Mouse (Mus musculus) embryonic fibroblast, embryonic 13.5 days (primary cell): ENCODE results near the gene Gm13289. TPM values are rescaled to one million over a fixed set of nuclear protein-coding genes. Genes with fewer than 3 reads are reported as not detected.
"Not testable (repeated sequence)": the region's sequence is repeated elsewhere in the genome, so short reads cannot be mapped to it uniquely, and the experiment has no call there.

Experiments
- H3K27ac ChIP-seq: 2 replicates; pipeline ENCODE4 v1.5.1; 2012; ENCODE audit warnings: low read length, control low read depth, inconsistent platforms; ENCODE audit not compliant: insufficient read depth
- H3K4me1 ChIP-seq: 2 replicates; pipeline ENCODE4 v1.6.1; 2011; ENCODE audit warnings: low read length; ENCODE audit not compliant: control insufficient read depth, insufficient read depth
- H3K4me3 ChIP-seq: 2 replicates; pipeline ENCODE4 v1.5.1; 2011; ENCODE audit warnings: mild to moderate bottlenecking, control low read depth, low read length; ENCODE audit not compliant: insufficient read depth
- CTCF ChIP-seq: IDR thresholded peaks from 2 replicates; pipeline ENCODE4 v1.5.1; 2011; ENCODE audit warnings: mild to moderate bottlenecking, control low read depth, low read length, moderate library complexity, borderline replicate concordance; ENCODE audit not compliant: insufficient read depth
- POLR2A ChIP-seq: IDR thresholded peaks from 2 replicates; pipeline ENCODE4 v1.6.1; 2011; ENCODE audit warnings: low read depth, mild to moderate bottlenecking, control low read depth, low read length, moderate library complexity
- polyA plus RNA-seq: library from polyadenylated mRNA; stranded (reverse); fragments of >200 nt; gene quantifications from 2 replicates; pipeline ENCODE4 v1.2.4, GENCODE M21; 2011; ENCODE audit warnings: low read depth; ENCODE audit not compliant: missing spikeins, insufficient read length

Gm13289 gene
- polyA plus RNA-seq = not detected in 2 replicates

GRCm38 (mm10) chr4:88776622-88777021, at the start of gene Gm13289:
Gene Gm13289 (plus strand): TSS chr4:88776922.
- not testable (repeated sequence) for H3K27ac ChIP-seq, H3K4me3 ChIP-seq, H3K4me1 ChIP-seq

GRCm38 (mm10) chr4:88727324-88727723, 49.4 kb upstream of the Gm13289 start:
- no peaks in the 10 kb centered on the region for H3K4me1 ChIP-seq
- no peak overlapping the region for H3K4me3 ChIP-seq
- TF ChIP-seq POLR2A = no peak
- 0 out of 2 replicates have a peak, but pooled peaks have one; percentile 26 for TF ChIP-seq CTCF
- H3K27ac ChIP-seq = no peak overlapping the region

GRCm38 (mm10) chr4:88738480-88738879, 38.2 kb upstream of the Gm13289 start:
- H3K27ac ChIP-seq = no peak overlapping the region
- peak; percentile 62; the same call in 1 of the 2 replicates for TF ChIP-seq CTCF
- TF ChIP-seq POLR2A = no peak
- no peak overlapping the region for H3K4me3 ChIP-seq
- no peaks in the 10 kb centered on the region for H3K4me1 ChIP-seq

- no peak overlapping the region for H3K27ac ChIP-seq
- no peak overlapping the region for H3K4me3 ChIP-seq
- H3K4me1 ChIP-seq = no peaks in the 10 kb centered on the region
- TF ChIP-seq CTCF (no peak), POLR2A (no peak)
Measured at GRCm38 (mm10) chr4:88739036-88739435, 37.7 kb upstream of the Gm13289 start.

- TF ChIP-seq POLR2A (no peak), CTCF (no peak)
- H3K4me1 ChIP-seq = no peaks in the 10 kb centered on the region
- H3K27ac ChIP-seq = no peak overlapping the region
- no peak overlapping the region for H3K4me3 ChIP-seq
Measured at GRCm38 (mm10) chr4:88741426-88741825, 35.3 kb upstream of the Gm13289 start.

- Histone ChIP-seq H3K4me3 (no peak overlapping the region), H3K4me1 (no peaks in the 10 kb centered on the region), H3K27ac (no peak overlapping the region)
- TF ChIP-seq CTCF (no peak), POLR2A (no peak)
Measured at GRCm38 (mm10) chr4:88742771-88743371, 33.9 kb upstream of the Gm13289 start.

GRCm38 (mm10) chr4:88744207-88744606, 32.5 kb upstream of the Gm13289 start:
- Histone ChIP-seq H3K27ac (no peak overlapping the region), H3K4me1 (no peaks in the 10 kb centered on the region), H3K4me3 (no peak overlapping the region)
- TF ChIP-seq POLR2A (no peak), CTCF (no peak)

GRCm38 (mm10) chr4:88749926-88750325, 26.8 kb upstream of the Gm13289 start:
- TF ChIP-seq POLR2A (no peak), CTCF (no peak)
- H3K27ac ChIP-seq = no peak overlapping the region
- H3K4me3 ChIP-seq = no peak overlapping the region
- H3K4me1 ChIP-seq = no peaks in the 10 kb centered on the region

GRCm38 (mm10) chr4:88754818-88755340, 21.8 kb upstream of the Gm13289 start, which contains the start of gene Gm13271:
Gene Gm13271 (plus strand): TSS chr4:88754868.
- H3K27ac ChIP-seq, H3K4me3 ChIP-seq, H3K4me1 ChIP-seq: not testable (repeated sequence)

GRCm38 (mm10) chr4:88756581-88757513, 19.9 kb upstream of the Gm13289 start:
- Histone ChIP-seq H3K27ac (peak overlapping the region; percentile 99), H3K4me3 (peak overlapping the region; percentile 59)
- not testable (repeated sequence) for H3K4me1 ChIP-seq
- TF ChIP-seq POLR2A = peak; percentile 67
